Mouse (Mus musculus) spleen, postnatal 4 days (tissue): ENCODE measurements around the gene Nprl3.

Experiments used
- DNase-seq, 2 experiments: peaks; one replicate each; pipeline ENCODE4 v3.0.0; 2022; ENCODE audit warnings: low spot score in 2 of 2

Nprl3 gene

GRCm38 (mm10) chr11:32198256-32198955 is 69.1 kb downstream of the Nprl3 start:
- no peak for DNase-seq

GRCm38 (mm10) chr11:32197766-32198165 is 69.7 kb downstream of the Nprl3 start:
- no peak for DNase-seq

- no peak for DNase-seq
These were observed 70.8 kb downstream of the Nprl3 start for GRCm38 (mm10) chr11:32196727-32197126.

GRCm38 (mm10) chr11:32195867-32196540 is 71.5 kb downstream of the Nprl3 start:
- peak in 1 of 2 experiments; percentile 64 for DNase-seq

GRCm38 (mm10) chr11:32194626-32195025 is 72.9 kb downstream of the Nprl3 start:
- no peak for DNase-seq

GRCm38 (mm10) chr11:32194086-32194485 is 73.4 kb downstream of the Nprl3 start:
- no peak for DNase-seq

GRCm38 (mm10) chr11:32193156-32193555 is 74.4 kb downstream of the Nprl3 start:
- no peak for DNase-seq

GRCm38 (mm10) chr11:32190603-32191110 is 76.8 kb downstream of the Nprl3 start:
- DNase-seq = no peak

- no peak for DNase-seq
These were observed 77.4 kb downstream of the Nprl3 start for GRCm38 (mm10) chr11:32190119-32190518.

GRCm38 (mm10) chr11:32189434-32189833 is 78.1 kb downstream of the Nprl3 start:
- no peak for DNase-seq

- DNase-seq = no peak
These were observed 78.6 kb downstream of the Nprl3 start for GRCm38 (mm10) chr11:32188881-32189280.

- DNase-seq = no peak
These were observed 80.3 kb downstream of the Nprl3 start for GRCm38 (mm10) chr11:32187256-32187655.

GRCm38 (mm10) chr11:32186031-32186430 is 81.5 kb downstream of the Nprl3 start:
- DNase-seq = no peak

- peak in 1 of 2 experiments; percentile 53 for DNase-seq
These were observed 83.0 kb downstream of the Nprl3 start for GRCm38 (mm10) chr11:32184469-32184868.

- DNase-seq = peak; percentile 72 to 90
These were observed 85.3 kb downstream of the Nprl3 start for GRCm38 (mm10) chr11:32181973-32182868.

- DNase-seq = peak in 1 of 2 experiments; percentile 45
These were observed 86.3 kb downstream of the Nprl3 start for GRCm38 (mm10) chr11:32181246-32181645.

- no peak for DNase-seq
These were observed 89.0 kb downstream of the Nprl3 start for GRCm38 (mm10) chr11:32178506-32178905.
